In genomic region chr13:95535026-95535425, GRCm38 (mm10) we compare ENCODE assay signal across 9 mouse cellular contexts. TPM values are rescaled to one million over a fixed set of nuclear protein-coding genes. Genes with fewer than 3 reads are reported as not detected.
A peak's percentile ranks its signal among the peaks of the same experiment; 100 is the strongest.
DNase-seq lines count a peak whose midpoint lies in the region; ATAC-seq and TF ChIP-seq lines count a peak whose summit lies in the region.
"Had no signal": no experiment of that assay in that cellular context is flagged by ENCODE, and none has a peak within 500 bp of the region (broad histone marks: within the 10 kb centered on the region; RNA-seq: fewer than 3 reads in every experiment).

No protein-coding gene starts in this region.

- no peak for DNase-seq in heart, postnatal 25 days (ENCODE audit: low spot score)
- DNase-seq in testis, postnatal 10 days (ENCODE audit: low spot score) = peak; percentile 49
- DNase-seq in testis, postnatal 14 days (ENCODE audit: low spot score) = no peak
- DNase-seq in limb, embryonic 14.5 days (ENCODE audit: low spot score) = peak; percentile 53
- no peak for DNase-seq in frontal cortex, postnatal 10 days (ENCODE audit: low spot score in 2 of 2)
- DNase-seq in left cerebral cortex, adult 2 months (ENCODE audit: extremely low spot score in 1 of 2, low spot score in 2 of 2) = no peak
- DNase-seq in ovary, postnatal 36 days (ENCODE audit: low spot score) = no peak

- no peak for TF ChIP-seq CTCF in left cerebral cortex, adult 2 months (IDR thresholded peaks at IDR 0.05)

- no peak for TF ChIP-seq POLR2A in limb, embryonic 14.5 days (IDR thresholded peaks at IDR 0.05; ENCODE audit: borderline replicate concordance, extremely low read depth, insufficient read depth, insufficient read length)

- H3K27ac ChIP-seq in heart, embryonic 11.5 days (ENCODE audit: low read depth, low read length) = no peak overlapping the region
- H3K27ac ChIP-seq in limb, embryonic 14.5 days (replicated peaks; ENCODE audit: low read depth, low read length) = no peak overlapping the region
- no peak overlapping the region for H3K27ac ChIP-seq in left cerebral cortex, adult 2 months

- WGBS in heart, embryonic 11.5 days (ENCODE audit: insufficient replicate concordance) = 9% methylated on average over 6 of the region's 6 CpGs
- 9% methylated on average over 6 of the region's 6 CpGs for WGBS in limb, embryonic 14.5 days

- H3K4me2 ChIP-seq in heart, embryonic 11.5 days = peak overlapping the region; percentile 58
- H3K4me2 ChIP-seq in limb, embryonic 14.5 days (replicated peaks; ENCODE audit: low read depth, low read length, severe bottlenecking) = peak overlapping the region; percentile 36; the same call in 1 of the 2 replicates

- H3K9ac ChIP-seq in heart, embryonic 11.5 days (ENCODE audit: low read depth, low read length) = no peak overlapping the region
- H3K9ac ChIP-seq in limb, embryonic 14.5 days (ENCODE audit: low read depth, low read length, severe bottlenecking) = no peak overlapping the region

- no peaks in the 10 kb centered on the region for H3K9me3 ChIP-seq in heart, embryonic 11.5 days (replicated peaks; ENCODE audit: control insufficient read depth, low read length)
- no peaks in the 10 kb centered on the region for H3K9me3 ChIP-seq in limb, embryonic 14.5 days (ENCODE audit: control insufficient read depth, low read length)

- peaks cover 21% of the 10 kb centered on the region for H3K4me1 ChIP-seq in heart, embryonic 11.5 days (ENCODE audit: control insufficient read depth, insufficient read depth, low read length)
- H3K4me1 ChIP-seq in limb, embryonic 14.5 days (ENCODE audit: control insufficient read depth, insufficient read depth, low read length) = peaks cover 23% of the 10 kb centered on the region

- 0 out of 2 replicates have a peak overlapping the region, but pooled peaks have one; percentile 5 for H3K4me3 ChIP-seq in heart, embryonic 11.5 days (ENCODE audit: low read depth, low read length)
- H3K4me3 ChIP-seq in limb, embryonic 14.5 days (replicated peaks; ENCODE audit: low read length) = no peak overlapping the region
- no peak overlapping the region for H3K4me3 ChIP-seq in left cerebral cortex, adult 2 months

- intact Hi-C loops in heart, postnatal 25 days (cut with DNase I) = no loop called here
- intact Hi-C loops in left cerebral cortex, adult 2 months (cut with DNase I) = no loop called here

- H3K36me3 ChIP-seq in heart, embryonic 11.5 days (ENCODE audit: control insufficient read depth, insufficient read depth, low read length) = no peaks in the 10 kb centered on the region
- H3K36me3 ChIP-seq in limb, embryonic 14.5 days (ENCODE audit: control insufficient read depth, insufficient read depth, low read length) = no peaks in the 10 kb centered on the region

- ATAC-seq in heart, embryonic 11.5 days (replicated peaks; ENCODE audit: insufficient number of reproducible peaks, low FRiP score, low TSS enrichment) = no peak
- 0 out of 2 replicates have a peak, but pooled peaks have one; percentile 48 for ATAC-seq in limb, embryonic 14.5 days (ENCODE audit: low FRiP score, low read depth)

- H3K27me3 ChIP-seq in heart, embryonic 11.5 days (ENCODE audit: control insufficient read depth, insufficient read depth, low read length) = no peaks in the 10 kb centered on the region
- no peaks in the 10 kb centered on the region for H3K27me3 ChIP-seq in limb, embryonic 14.5 days (ENCODE audit: control insufficient read depth, insufficient read depth, low read length)

RNA-seq across cellular contexts. Expression of gene F2rl1, which starts 10.0 kb away (rescaled TPM):
- polyA plus RNA-seq in heart, embryonic 11.5 days (2014; fragmentation: Nextera tagmentation; extraction: Ambion mirVana) = 0.20 TPM in 1 of 2 replicates, not detected in the other
- total RNA-seq in heart, postnatal 25 days (2021) = under 1 TPM; 0.48 to 0.65 TPM
- polyA plus RNA-seq in limb, embryonic 14.5 days (2012; rRNA removed) = 6.8 and 8.1 TPM in 2 replicates
- polyA plus RNA-seq in limb, embryonic 14.5 days (2014; fragmentation: Nextera tagmentation; extraction: Ambion mirVana) = 2.7 and 4.0 TPM in 2 replicates
- total RNA-seq in left cerebral cortex, adult 2 months (2021) = under 1 TPM; 0.21 to 0.32 TPM

RNA-seq across cellular contexts. Expression of gene S100z, which starts 56.5 kb away (rescaled TPM):
- polyA plus RNA-seq in heart, embryonic 11.5 days (2014; fragmentation: Nextera tagmentation; extraction: Ambion mirVana) = not detected in 2 replicates
- total RNA-seq in heart, postnatal 25 days (2021) = not detected
- polyA plus RNA-seq in limb, embryonic 14.5 days (2012; rRNA removed) = not detected in 2 replicates
- polyA plus RNA-seq in limb, embryonic 14.5 days (2014; fragmentation: Nextera tagmentation; extraction: Ambion mirVana) = not detected in 2 replicates
- not detected for total RNA-seq in left cerebral cortex, adult 2 months (2021)
- polyA plus RNA-seq: small intestine, adult 2 months had no signal

Comparison
In these comparisons a context has a peak if more than half of its experiments do, and no peak if none do; other contexts are left out.
1. DNase-seq: peak in testis, postnatal 10 days (single experiment) and limb, embryonic 14.5 days (single experiment); none in heart, postnatal 25 days (single experiment), testis, postnatal 14 days (single experiment), frontal cortex, postnatal 10 days (0 of 2), left cerebral cortex, adult 2 months (0 of 2) and ovary, postnatal 36 days (single experiment).